Mouse (Mus musculus) G1E (cell line): ENCODE measurements at regions not wholly inside any gene's neighbourhood (a gene's known extent, or its start where the extent isn't known, plus 50 kb on each side); places are given as distances from the start of the nearest gene placed in this dataset.

ENCODE experiments used
- CTCF ChIP-seq: IDR thresholded peaks from 2 replicates; pipeline ENCODE4 v1.5.1; 2012; ENCODE audit warnings: low read depth, low read length, inconsistent platforms, mixed read lengths
- GATA2 ChIP-seq: IDR thresholded peaks from 2 replicates; pipeline ENCODE4 v1.6.1; 2012; ENCODE audit warnings: low read depth, low read length, inconsistent platforms, borderline replicate concordance
- POLR2AphosphoS5 ChIP-seq: IDR thresholded peaks from 2 replicates; pipeline ENCODE4 v1.6.1; 2012; ENCODE audit warnings: low read depth, low read length, inconsistent platforms; ENCODE audit not compliant: insufficient replicate concordance
- TAL1 ChIP-seq: conservative IDR thresholded peaks from 2 replicates; pipeline ENCODE4 v1.6.1; 2012; ENCODE audit warnings: low read depth, low read length, inconsistent platforms, mixed read lengths

- TF ChIP-seq CTCF (no peak), TAL1 (no peak), GATA2 (no peak), POLR2AphosphoS5 (no peak)
These were observed 740.8 kb upstream of the Sel1l start for GRCm38 (mm10) chr12:92589725-92590124.
